Mouse (Mus musculus): Measurements from ENCODE around the gene Tns2.

Tns2 gene

DNA sequence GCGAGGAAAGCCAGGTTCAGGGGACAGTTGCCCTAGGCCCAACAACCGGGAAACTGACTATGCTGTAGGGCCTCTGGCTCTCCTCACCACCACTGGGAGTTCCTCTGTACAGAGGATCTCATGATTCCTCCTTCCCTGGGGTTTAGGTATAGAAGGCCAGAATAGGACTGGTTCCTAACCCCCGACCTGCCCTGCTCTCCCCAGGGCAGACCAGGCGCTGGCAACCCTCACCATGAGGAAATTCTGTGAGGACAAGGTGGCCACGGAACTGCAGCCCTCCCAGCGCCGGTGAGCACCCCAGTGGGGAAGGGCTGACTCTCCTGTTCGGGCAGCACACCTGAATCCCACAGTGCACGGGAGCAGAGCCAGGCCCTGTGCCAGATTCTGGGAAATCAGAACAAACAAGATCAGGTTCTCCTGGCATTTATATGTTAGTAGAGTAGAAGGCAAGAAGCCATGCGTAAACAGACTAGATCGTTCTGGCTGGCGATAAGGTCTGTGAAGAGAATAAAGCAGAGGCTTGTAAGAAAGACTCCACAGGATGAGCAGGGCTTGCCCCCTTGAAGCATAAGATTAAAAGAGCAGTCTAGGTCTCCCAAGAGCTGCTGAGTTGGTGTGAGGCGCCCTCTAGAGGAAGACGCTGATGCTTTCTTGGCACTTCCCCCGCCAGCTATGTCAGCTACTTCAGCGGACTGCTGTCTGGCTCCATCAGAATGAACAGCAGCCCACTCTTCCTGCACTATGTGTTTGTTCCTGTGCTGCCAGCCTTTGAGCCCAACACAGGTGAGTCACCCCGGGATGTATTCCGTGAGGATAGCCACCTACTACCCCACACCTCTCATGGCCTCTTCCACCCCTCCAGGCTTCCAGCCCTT, 8.7 kb downstream of the Tns2 start:
- peak; percentile 73 for DNase-seq (ENCODE audit: inconsistent ontology term)

DNA sequence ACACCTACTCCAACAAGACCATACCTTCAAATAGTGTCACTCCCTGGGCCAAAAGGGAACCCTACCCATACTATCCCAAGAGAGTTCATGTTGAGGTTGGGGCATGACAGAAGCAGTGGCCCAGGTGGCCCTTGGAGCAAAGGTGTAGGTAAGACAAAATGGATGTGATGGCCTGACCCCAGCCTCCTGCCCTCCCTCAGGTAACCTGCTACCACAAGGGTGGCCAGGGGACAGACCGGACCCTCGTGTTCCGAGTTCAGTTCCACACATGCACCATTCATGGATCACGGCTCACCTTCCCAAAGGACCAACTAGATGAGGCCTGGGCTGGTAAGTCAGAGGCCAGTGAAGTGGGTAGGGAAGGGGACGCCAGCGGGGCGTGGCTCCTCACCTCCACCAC, 10.1 kb downstream of the Tns2 start:
- DNase-seq (ENCODE audit: inconsistent ontology term), result no peak

DNA sequence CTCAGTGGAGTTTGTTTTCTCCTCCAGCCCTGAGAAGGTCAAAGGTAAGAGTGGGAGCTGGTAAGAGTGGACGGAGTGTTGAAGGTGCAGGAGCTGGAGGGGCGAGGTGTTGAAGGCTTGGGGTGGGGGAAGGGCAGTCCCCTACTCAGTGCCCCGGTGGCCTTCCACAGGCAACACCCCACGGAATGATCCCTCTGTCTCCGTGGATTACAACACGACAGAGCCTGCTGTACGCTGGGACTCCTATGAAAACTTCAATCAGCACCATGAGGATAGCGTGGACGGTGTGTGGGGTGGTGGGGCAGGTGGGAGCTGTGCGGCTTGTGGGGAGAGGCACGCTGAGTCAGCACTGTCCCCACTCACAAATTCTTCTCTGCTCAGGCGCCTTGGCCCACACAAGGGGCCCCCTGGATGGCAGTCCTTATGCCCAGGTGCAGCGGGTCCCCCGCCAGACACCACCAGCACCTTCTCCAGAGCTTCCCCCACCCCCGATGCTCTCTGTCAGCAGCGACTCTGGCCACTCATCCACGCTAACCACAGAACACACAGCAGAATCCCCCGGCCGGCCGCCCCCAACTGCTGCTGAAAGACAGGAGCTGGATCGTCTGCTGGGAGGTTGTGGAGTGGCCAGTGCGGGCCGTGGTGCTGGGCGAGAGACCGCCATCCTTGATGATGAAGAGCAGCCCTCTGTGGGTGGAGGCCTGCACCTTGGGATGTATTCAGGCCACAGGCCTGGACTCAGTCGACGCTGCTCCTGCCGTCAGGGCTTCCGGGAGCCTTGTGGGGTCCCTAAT, 10.7 kb downstream of the Tns2 start:
- DNase-seq (ENCODE audit: inconsistent ontology term), result no peak

- DNase-seq (ENCODE audit: inconsistent ontology term), result no peak
Observed at GRCm38 (mm10) chr15:102111495-102111829, 11.2 kb downstream of the Tns2 start.

GRCm38 (mm10) chr15:102112181-102112580, 12.0 kb downstream of the Tns2 start:
- DNase-seq (ENCODE audit: inconsistent ontology term), result no peak

DNA sequence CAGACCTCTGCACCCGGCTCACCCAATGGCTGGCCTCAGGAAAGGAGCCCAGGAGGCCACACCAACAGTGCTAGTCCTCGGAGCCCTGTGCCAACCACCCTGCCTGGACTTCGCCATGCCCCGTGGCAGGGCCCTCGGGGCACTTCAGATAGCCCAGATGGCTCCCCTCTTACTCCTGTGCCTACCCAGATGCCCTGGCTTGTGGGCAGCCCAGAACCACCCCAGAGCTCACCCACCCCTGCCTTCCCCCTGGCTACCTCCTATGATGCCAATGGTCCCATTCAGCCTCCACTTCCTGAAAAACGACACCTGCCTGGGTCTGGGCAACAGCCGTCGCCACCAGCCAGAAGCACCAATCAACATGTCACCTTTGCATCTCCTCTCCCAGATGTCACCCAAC, 12.6 kb downstream of the Tns2 start:
- no peak for DNase-seq (ENCODE audit: inconsistent ontology term)

- DNase-seq (ENCODE audit: inconsistent ontology term), result no peak
Observed at GRCm38 (mm10) chr15:102113674-102114073, 13.5 kb downstream of the Tns2 start.

DNA sequence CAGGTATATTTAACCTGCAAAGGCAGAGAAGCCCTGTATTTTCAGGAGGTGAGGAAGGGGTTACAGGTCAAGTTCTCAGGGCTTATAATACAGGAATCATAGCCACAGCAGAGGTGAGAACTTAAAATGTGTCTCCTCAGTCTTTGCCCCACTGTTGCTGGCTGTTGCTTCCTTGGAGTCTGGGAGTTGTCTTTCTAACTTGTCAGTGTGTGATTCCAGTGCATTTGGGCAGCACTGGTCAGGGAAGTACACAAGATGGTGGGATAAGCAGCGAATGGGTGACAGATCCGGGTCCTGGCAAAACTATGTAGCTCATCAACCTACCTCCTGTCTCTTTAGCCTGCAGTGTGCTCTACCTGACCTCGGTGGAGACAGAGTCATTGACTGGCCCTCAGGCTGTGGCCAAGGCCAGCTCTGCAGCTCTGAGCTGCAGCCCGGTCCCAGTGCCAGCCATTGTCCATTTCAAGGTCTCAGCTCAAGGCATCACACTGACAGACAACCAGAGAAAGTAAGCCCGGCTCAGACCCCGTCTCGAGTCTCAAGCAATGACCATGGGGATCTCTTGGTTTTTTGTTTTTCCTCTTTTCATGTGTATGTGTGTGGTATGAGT, 14.5 kb downstream of the Tns2 start:
- DNase-seq (ENCODE audit: inconsistent ontology term), result no peak

DNA sequence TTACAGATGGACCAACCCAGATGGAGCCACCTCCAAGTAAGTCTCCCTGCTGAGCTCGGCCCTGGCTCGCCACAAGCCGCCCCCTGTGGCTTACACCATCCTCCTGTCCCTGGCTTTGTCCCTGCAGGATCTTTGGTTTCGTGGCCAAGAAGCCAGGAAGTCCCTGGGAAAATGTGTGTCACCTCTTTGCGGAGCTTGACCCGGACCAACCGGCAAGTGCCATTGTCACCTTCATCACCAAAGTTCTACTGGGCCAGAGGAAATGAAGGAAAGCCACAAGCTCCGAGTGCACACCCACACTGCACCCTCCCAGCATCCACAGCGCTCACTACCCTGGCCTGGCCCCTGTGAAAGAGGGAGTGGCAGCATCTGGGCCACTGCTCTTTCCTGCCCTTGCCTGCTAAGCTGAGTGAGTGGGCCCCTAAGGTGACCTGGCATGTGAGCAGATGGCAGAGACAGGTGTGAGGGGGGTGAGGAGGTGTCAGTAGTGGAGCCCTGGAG, 15.6 kb downstream of the Tns2 start:
- no peak for DNase-seq (ENCODE audit: inconsistent ontology term)

DNA sequence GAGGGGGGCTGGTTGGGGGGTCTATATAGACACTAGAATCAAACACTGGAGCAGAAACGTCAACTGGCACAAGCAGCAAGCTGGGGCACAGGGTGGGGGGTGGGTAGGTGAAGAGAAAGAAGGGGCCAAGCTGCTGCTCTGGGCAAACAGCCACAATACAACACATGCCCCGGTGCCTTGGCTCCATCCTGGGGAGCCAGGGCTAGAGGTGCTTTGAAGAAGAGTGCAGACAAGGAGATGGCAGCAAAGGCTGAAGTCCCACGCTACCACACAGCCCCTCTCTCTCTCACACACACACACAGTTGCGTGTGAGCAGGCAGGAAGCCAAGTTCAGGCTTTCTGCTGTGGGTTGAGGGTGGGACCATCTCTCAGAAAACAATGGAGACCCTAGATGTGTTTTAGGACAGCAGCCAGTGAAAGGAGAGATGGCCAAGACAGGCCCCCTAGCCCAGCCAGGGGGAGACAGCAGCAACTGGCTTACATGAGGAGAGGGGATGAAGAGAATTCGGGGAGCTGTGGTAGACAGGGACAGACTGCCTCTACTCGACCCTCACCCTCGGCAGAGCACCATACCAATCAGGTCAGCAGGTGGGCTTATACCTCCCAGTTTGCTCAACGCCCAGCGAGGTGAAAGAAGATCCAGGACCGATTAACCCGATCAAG, 16.7 kb downstream of the Tns2 start:
- no peak for DNase-seq (ENCODE audit: inconsistent ontology term)

DNA sequence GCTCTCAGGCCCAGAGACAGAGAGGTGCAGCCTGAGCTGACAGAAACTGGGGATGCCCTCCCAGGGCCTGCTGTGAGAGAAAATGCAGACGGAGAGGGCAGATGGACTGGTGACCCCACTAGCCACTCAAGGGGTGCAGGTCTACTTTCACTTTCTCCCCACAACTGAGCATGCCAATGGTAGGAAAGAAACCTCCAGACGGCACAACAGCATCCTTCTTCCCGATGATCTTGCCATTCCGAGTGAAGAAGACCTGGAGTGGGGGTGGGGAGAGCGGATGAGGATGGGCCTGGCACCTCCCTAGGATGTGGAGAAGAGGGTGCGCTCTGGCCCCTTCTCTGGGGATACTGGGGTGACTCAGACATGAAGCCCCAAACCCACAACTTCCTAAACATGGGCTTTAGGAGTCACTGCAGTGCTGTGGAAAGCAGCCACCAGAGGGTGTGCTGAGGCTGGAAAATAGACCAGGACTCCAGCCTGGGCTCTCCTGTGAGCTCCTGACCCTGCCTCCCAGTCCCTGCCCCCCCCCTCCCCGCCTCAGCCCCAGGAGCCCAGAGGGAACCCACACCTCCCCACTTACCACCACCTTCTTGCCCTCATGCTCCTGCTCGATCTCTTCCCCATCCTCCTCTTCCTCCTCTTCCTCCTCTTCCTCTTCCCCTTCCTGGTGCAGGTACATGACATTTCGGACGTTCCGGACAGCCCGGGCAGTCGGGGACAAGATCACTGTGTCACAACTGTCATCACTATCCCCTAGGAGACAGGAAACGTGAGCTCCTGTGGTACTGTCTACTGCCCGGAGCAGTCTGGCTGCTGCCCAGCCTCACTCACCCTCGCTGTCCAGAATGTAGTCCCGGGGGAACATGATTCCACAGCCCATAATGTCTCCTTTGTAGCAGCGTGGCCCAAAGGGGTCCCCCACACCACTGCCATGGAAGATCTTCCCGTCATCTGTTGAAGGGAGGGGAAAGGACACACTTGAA, 17.5 kb downstream of the Tns2 start:
- DNase-seq (ENCODE audit: inconsistent ontology term), result no peak

- DNase-seq (ENCODE audit: inconsistent ontology term), result no peak
Observed at GRCm38 (mm10) chr15:102118591-102118990, 18.4 kb downstream of the Tns2 start.

GRCm38 (mm10) chr15:102119121-102119830, 19.1 kb downstream of the Tns2 start:
- no peak for DNase-seq (ENCODE audit: inconsistent ontology term)

GRCm38 (mm10) chr15:102119831-102120170, 19.6 kb downstream of the Tns2 start:
- no peak for DNase-seq (ENCODE audit: inconsistent ontology term)

- DNase-seq (ENCODE audit: inconsistent ontology term), result no peak
Observed at GRCm38 (mm10) chr15:102120530-102120929, 20.3 kb downstream of the Tns2 start.

DNA sequence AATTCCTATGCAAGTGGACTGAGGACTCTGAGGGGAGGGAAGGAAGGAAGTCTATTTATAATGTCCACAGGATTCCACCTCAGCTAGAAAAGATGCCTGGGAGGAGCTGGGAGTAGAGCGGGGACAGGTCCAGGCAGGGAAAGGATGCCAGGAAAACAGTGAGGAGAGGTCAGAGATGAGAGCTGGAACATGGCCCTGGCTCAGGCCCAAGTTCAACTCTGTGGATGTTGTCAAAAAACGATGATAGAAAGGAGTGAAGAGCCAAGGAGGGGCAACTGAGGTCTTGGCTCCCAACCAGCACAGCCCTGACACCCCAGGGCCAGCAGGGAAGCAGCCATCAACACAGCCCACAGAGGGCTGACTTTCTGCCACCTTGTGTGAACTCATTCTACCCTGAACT, 26.1 kb downstream of the Tns2 start:
- DNase-seq (ENCODE audit: inconsistent ontology term), result no peak

DNA sequence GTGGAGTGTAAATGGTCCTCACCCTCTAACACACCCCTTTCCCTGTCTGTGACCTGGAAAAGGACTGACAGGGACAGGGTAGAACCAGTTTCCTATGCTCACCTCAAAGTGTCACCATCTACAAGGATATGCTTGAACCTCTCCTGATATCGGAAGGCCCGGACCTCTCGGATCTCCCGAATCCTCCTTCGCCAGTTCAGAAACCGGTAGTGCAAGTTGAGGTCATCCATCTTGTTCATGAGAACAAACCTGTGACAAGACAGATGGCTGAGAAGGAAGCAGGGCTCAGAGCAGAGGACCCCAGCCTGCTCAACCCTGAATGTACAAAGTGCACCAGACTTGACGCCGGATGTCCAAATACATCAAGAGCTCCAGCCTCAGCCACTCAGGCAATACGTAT, 33.1 kb downstream of the Tns2 start:
- no peak for DNase-seq (ENCODE audit: inconsistent ontology term)

- DNase-seq (ENCODE audit: inconsistent ontology term), result no peak
Observed at GRCm38 (mm10) chr15:102134709-102135108, 34.5 kb downstream of the Tns2 start.

- no peak for DNase-seq (ENCODE audit: inconsistent ontology term)
Observed at GRCm38 (mm10) chr15:102135522-102136128, 35.4 kb downstream of the Tns2 start.

Measured in Muller cell, postnatal 12 days (primary cell).